Mouse (Mus musculus): Measurements from ENCODE around the gene Uncx. TPM values are rescaled to one million over a fixed set of nuclear protein-coding genes. Genes with fewer than 3 reads are reported as not detected.

The Uncx gene
- 0.05 TPM in 1 of 2 replicates, not detected in the other for polyA plus RNA-seq (2012; ENCODE audit: low replicate concordance)

GRCm38 (mm10) chr5:139543214-139543613, at the start of gene Uncx:
Gene Uncx (plus strand): TSS chr5:139543494.

Other genes with a start within 250 kb of the Uncx start
- 29.3 and 40.9 TPM in 2 replicates for gene Adap1, start 217.9 kb upstream of the Uncx start, polyA plus RNA-seq (2012; ENCODE audit: low replicate concordance)
- 27.1 and 46.7 TPM in 2 replicates for gene Cox19, start 192.1 kb upstream of the Uncx start, polyA plus RNA-seq (2012; ENCODE audit: low replicate concordance)
- gene Cyp2w1, start 190.9 kb upstream of the Uncx start, polyA plus RNA-seq (2012; ENCODE audit: low replicate concordance), result not detected in 2 replicates
- gene Gpr146, start 165.8 kb upstream of the Uncx start, polyA plus RNA-seq (2012; ENCODE audit: low replicate concordance), result 26.1 and 34.3 TPM in 2 replicates
- 1.9 and 4.5 TPM in 2 replicates for gene C130050O18Rik, start 138.2 kb upstream of the Uncx start, polyA plus RNA-seq (2012; ENCODE audit: low replicate concordance)
- 0.05 TPM in 1 of 2 replicates, not detected in the other for gene Gper1, start 120.3 kb upstream of the Uncx start, polyA plus RNA-seq (2012; ENCODE audit: low replicate concordance)
- gene 3110082I17Rik, start 83.0 kb upstream of the Uncx start, polyA plus RNA-seq (2012; ENCODE audit: low replicate concordance), result 13.5 and 26.7 TPM in 2 replicates
- gene Zfand2a, start 58.9 kb upstream of the Uncx start, polyA plus RNA-seq (2012; ENCODE audit: low replicate concordance), result 2.4 and 2.9 TPM in 2 replicates
- 1.9 and 9.8 TPM in 2 replicates for gene Micall2, start 192.8 kb downstream of the Uncx start, polyA plus RNA-seq (2012; ENCODE audit: low replicate concordance)
- 85.1 and 117 TPM in 2 replicates for gene Ints1, start 232.2 kb downstream of the Uncx start, polyA plus RNA-seq (2012; ENCODE audit: low replicate concordance)
- gene Mafk, start 248.0 kb downstream of the Uncx start, polyA plus RNA-seq (2012; ENCODE audit: low replicate concordance), result 46.2 and 49.8 TPM in 2 replicates